Mouse (Mus musculus): ENCODE measurements around the gene Sft2d2.

Sft2d2 gene

DNA sequence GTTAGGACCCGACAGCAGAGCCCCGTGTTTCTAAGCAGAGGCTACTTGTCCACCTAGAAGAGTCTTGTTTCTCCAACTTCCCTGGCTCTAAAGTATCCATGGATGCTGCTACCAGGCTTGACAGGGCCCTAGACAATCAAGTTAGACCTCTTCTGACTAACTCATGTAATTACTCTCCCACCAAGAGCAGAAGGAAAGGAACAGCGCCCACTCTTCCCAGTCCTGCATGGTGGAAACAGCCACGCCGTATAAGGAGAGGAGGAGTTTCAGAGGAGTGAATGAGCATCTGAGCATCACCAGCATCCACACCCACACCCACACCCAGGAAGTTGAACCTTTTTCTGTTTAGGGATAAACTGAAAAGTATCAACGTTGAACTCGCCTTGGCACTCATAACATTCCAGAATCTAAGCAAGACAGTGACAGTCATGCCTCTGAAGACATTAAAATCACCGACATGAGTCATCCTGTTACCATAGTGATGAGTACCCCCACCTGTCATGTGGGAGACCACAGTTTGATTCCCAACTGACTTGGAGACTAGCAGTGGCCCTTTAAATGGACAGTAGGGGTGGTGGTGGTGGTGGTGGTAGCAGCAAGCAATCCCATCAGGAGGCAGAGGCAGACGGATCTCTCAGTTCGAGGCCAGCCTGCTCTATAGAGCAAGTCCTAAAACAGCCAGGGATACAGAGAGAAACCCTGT lies 3.5 kb downstream of the Sft2d2 start:
- 68% methylated on average over 10 of the region's 10 CpGs for WGBS

- WGBS: 83% methylated on average over 6 of the region's 6 CpGs
These were observed 4.2 kb downstream of the Sft2d2 start for GRCm38 (mm10) chr1:165190068-165190467.

GRCm38 (mm10) chr1:165188806-165189580 lies 5.2 kb downstream of the Sft2d2 start:
- WGBS: 87% methylated on average over 10 of the region's 10 CpGs

DNA sequence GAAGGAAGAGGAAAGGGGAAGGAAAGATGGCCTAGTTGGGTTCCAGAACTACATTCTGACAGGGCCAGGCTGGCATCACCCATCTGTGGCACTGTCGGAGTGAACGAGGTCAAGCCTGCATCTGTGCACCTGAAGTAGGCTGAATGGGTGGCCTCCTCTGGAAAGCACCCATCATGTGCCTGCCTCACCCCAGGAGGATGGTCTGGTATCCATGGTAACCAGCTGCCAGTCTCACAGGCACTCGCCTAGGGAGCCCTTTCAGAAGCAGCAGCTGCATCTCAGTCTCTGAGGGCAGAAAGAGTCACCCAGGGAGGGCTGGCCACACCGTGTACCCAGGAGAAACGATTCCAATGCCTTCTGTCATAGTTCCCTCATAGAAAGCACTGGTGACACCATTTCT lies 6.9 kb downstream of the Sft2d2 start:
- WGBS: 50% methylated on average over 5 of the region's 5 CpGs

DNA sequence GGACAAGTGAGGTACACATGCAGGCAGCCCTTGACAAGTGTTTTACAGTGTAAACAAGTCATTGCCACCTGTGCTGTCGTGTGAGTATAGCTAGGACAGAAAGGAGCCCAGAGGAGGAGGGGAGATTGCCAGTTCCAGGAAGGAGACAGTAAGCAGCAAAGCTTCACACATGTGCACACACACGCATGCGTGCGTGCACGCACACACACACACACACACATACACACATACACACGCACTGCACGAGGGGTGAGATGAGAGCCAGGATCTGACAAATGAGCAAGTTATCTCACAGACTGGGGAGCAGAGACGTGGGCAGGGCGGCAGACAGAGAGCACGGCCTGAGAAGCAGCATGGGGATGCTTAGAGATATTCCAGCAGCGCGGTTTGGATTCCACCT lies 7.7 kb downstream of the Sft2d2 start:
- WGBS: 89% methylated on average over 12 of the region's 12 CpGs

DNA sequence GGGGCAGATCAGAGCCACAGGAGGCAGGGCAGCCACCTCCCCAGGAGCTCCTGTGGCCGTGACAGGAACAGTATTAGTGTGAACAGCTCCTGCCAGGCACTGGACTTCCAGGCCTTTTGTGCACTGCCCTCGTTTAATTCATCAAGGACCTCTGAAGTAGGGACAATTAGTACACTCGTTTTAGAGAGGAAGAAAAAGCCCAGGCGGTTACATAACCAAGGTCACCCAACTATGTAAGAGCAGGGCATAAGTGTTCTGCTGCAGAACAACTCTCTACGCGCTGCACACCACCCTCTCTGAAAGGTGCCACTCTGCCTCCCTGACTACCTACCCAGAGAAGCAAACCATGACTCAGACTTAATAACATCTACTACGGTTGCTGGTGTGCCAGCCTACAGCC lies 9.1 kb downstream of the Sft2d2 start:
- 64% methylated on average over 7 of the region's 7 CpGs for WGBS

DNA sequence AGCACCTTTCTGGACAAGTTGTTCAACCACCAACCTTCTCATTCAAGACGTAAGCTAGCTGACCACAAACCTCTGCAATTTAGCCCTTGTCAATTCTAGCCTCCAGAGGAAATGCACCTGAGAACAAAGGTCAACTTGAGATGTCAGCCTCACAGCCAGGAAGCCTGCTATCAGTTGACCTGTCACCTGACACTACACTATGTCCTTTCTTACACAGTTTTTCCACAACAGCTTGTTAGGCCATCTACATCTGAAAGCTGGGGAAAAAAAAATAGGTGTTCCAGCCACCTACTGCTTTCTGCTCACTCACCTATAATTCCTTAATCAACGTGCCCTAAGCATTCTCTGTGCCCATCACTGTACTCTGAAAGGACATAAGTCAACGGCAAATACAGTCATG lies 10.1 kb downstream of the Sft2d2 start:
- whole genome bisulfite sequencing: 98% methylated on average over 3 of the region's 3 CpGs

DNA sequence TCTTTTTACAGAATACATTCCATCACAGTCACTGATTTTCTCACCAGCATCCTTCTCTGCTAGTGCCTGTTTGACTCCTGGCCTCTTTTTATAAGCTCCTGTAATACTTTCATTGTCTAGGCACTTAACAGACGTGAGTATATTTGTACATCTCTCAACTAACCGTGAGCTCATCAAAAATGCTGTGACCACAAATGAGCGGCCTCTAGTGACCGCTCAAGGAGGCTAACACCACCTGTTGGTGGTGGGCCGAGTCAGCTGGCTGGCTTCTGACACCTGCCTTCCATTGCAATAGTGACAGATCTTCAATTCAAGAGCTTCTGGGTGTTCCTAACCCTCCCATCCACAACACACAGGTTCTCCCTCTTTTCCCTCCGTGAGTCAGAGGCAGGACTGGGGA lies 10.8 kb downstream of the Sft2d2 start:
- WGBS: 88% methylated on average over 6 of the region's 6 CpGs

DNA sequence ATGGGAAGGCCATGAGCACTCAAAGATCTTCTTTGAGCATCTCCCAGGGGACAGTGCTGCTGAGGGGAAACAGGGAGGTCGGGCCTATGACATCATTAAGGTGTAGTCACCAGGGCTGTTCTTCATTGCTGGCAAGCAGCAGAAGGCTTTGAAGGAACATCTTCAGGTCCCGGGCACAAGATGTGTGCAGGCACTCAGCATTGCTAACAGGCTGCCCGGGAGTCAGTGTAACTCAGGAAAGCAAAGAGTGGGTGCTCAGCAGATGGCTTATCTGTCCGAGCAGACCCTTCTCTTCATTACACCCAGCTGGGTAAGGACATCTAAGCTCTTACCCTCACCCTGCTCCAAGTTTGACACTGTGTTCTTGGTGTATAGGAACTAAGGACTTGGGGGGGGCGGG lies 14.9 kb downstream of the Sft2d2 start:
- 83% methylated on average over 5 of the region's 5 CpGs for WGBS

DNA sequence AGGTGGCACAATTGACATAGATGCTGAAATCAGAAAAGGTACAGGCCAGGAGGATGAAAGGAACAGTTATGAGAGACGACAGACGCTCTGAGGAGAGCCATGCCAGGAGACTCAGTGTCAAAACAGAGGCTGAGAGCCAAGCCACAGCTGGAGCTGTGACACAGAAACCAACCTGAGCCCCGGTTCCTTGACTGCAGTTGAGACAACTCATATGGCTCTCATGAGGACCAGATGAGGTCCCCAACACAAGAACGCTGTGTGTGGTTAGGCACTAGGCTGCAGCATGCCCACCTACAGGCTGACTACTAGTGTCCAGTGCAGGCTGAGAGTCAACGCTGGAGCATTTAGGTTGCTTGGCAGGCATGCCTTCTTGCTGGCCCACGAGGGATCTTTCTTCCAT lies 16.2 kb downstream of the Sft2d2 start:
- WGBS: 73% methylated on average over 6 of the region's 6 CpGs

DNA sequence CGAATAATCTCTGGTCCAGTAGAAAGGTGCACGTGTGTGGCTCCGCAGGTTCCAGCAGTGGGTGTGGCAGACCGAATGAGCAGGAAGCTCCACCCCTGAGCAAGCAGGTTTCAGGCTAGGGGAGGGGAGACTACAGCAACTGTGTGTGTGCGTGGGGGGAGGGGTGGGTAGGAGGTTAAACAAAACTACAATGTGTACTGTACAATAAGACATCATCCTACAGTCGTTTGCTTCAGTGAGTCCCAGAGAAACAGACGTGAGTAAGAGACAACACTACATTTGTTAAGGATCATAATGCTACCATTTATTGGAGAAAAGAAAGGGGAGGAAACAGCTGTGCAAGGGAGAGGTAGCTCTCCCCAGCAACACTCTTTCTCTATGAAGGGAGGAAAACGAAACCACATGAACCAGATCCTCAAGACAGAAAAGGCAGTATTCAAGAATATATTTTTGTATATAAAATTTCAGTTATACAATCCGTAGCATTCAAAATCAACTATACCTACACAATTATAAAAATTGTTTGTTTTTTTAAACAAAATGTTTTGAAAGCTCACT lies 20.1 kb downstream of the Sft2d2 start:
- 58% methylated on average over 9 of the region's 9 CpGs for WGBS

DNA sequence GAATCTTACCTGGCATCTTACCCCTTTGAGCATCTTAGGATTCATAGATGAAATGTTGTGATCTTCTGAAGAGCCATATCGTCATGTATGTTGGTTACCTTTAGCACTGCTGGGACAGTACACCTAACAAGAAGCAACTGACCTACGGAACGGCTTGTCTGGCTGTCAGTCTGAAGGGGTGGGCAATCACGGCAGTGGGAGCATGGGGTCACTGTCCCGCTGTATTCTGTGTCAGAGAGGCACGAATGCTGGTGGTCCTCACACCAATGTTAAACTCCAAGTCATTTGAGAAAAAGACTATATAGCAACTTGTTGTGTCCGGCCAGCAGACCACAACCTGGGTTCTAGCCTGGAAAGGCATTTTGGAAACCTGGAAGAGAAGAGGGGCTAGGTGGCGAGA lies 23.0 kb downstream of the Sft2d2 start:
- 87% methylated on average over 8 of the region's 8 CpGs for WGBS

GRCm38 (mm10) chr1:165170157-165170556 lies 24.1 kb downstream of the Sft2d2 start:
- WGBS: 67% methylated on average over 5 of the region's 5 CpGs

DNA sequence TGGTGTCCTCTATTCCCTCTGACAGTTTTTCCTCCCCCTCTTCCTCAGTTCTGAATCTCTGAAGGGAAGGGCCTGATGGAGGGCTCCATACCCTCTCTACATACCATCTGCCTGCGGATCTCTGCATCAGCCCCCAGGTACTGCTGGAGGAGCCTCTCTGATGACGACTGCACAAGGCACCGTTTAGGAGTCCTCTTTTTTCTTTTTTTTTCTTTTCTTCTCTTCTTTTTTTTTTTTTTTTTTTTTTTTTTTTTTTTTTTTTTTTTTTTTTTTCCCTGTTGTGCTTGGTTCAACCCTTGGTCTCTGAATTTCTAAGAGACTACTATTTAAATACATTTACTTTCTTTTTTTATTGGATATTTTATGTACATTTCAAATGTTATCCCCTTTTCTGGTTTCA lies 24.8 kb downstream of the Sft2d2 start:
- 80% methylated on average over 3 of the region's 3 CpGs for WGBS

GRCm38 (mm10) chr1:165164920-165165319 lies 29.3 kb downstream of the Sft2d2 start:
- WGBS: 69% methylated on average over 6 of the region's 6 CpGs

- 56% methylated on average over 8 of the region's 8 CpGs for WGBS
These were observed 33.4 kb downstream of the Sft2d2 start, which contains the start of gene Tbx19 for GRCm38 (mm10) chr1:165160723-165161405. TSS of gene Tbx19 (minus strand) at chr1:165160773.

DNA sequence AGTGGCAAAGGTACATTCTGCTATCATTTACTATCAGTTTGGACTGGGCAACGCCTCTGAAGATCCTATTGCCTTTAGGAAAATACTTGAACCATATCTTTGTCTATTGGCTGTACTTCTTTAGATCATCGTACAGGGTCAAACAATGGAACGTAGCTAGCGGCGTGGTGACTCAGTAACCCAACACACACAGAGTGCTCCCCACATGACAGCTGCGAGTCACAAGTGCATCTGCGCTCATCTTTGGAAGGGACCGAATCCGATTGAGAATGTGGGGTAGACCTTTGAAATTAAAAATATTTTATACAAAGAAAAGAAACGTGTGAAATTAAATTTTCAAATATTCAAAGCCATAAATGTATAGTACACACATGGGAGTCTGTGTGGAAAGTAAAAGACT lies 35.4 kb downstream of the Sft2d2 start:
- 81% methylated on average over 10 of the region's 10 CpGs for WGBS

- 78% methylated on average over 4 of the region's 4 CpGs for WGBS
These were observed 40.1 kb downstream of the Sft2d2 start for GRCm38 (mm10) chr1:165154162-165154561.

- WGBS: 85% methylated on average over 8 of the region's 8 CpGs
These were observed 43.0 kb downstream of the Sft2d2 start for GRCm38 (mm10) chr1:165151216-165151615.

DNA sequence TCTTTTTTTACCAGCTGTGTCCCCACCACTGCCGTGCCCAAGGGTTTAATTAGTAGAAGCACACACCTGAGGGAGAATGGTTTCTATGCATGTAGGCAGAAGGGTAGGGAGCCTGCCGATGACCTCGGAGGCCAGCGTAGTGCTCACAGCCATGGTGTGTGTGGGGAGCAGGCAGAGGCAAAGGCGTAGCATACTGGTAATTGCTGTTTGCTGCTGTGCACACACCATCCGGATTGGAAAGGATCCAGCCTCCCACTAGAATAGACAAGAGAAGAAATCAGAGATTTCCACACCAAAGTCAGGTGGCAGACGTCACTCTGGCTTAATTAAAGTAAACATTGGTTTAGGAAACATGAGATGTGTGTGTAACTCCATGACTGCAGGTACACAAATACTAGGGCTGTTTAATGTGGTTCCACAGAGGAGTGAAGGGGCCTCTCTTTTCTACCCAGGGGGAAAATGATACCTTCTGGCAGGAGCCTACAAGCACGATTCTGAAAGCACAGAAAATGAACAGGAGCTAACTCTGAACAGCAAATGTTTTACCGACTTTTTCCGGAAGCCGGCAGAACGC lies 51.8 kb downstream of the Sft2d2 start:
- 84% methylated on average over 12 of the region's 12 CpGs for WGBS

GRCm38 (mm10) chr1:165140227-165140626 lies 54.0 kb downstream of the Sft2d2 start:
- 75% methylated on average over 3 of the region's 3 CpGs for WGBS

DNA sequence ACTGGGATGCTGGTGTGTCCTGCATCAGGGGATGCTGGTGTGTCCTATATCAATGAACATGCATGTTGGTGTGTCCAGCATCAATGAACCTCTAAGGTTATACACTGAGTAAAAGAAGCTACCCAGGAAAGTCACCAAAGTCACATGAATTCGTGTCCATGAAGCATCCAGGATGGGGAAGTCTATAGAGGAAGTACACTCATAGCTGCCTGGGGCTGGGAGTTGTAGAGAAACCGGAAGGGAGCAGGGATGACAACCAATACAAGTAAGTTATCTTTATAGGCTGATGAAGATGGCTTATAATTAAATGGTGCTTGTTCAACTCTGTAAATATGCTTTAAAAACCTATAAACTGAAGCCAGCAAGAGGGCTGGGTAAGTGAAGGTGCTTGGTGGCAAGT lies 60.4 kb downstream of the Sft2d2 start:
- 66% methylated on average over 2 of the region's 2 CpGs for WGBS
